Mouse (Mus musculus): ENCODE data around the gene Tmem45b.

DNA sequence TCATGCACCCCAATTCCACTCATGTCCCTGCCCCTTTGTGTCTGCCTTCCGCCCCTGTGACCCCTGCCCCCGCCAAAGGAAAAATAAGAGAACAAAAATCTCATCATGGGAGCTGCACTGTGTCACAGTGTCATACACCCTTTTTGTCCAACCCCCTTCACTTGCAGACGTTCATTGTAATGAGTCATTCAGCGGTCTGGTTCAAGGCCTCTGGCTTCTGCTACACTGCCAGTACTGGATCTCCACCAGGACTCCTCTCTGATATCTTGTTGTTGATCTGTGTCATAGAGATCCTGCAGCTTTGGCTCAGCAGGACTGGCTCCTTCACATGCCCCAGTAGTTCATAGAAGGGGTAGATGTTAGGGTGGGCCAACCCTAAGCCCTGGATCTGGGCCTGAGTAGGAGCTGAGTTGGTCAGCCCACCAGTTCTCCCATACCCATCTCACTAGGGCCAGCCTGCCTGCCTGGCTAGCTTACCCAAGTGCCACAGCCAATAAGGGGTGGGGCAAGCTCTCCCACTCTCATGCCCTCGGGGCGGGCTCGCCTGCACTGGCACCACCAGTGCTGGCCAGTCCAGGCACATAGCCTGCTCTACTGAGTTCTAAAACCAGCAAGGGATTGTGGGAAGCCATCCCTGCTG, 31.8 kb downstream of the Tmem45b start:
- no peak for TF ChIP-seq ZNF384 (IDR thresholded peaks at IDR 0.05; ENCODE audit: low read depth, low read length)
- no peak for TF ChIP-seq HCFC1 (IDR thresholded peaks at IDR 0.05; ENCODE audit: borderline replicate concordance, insufficient read depth, low read length)
- TF ChIP-seq CHD2 (IDR thresholded peaks at IDR 0.05; ENCODE audit: low read depth, low read length) = no peak
